In the genomic region with DNA sequence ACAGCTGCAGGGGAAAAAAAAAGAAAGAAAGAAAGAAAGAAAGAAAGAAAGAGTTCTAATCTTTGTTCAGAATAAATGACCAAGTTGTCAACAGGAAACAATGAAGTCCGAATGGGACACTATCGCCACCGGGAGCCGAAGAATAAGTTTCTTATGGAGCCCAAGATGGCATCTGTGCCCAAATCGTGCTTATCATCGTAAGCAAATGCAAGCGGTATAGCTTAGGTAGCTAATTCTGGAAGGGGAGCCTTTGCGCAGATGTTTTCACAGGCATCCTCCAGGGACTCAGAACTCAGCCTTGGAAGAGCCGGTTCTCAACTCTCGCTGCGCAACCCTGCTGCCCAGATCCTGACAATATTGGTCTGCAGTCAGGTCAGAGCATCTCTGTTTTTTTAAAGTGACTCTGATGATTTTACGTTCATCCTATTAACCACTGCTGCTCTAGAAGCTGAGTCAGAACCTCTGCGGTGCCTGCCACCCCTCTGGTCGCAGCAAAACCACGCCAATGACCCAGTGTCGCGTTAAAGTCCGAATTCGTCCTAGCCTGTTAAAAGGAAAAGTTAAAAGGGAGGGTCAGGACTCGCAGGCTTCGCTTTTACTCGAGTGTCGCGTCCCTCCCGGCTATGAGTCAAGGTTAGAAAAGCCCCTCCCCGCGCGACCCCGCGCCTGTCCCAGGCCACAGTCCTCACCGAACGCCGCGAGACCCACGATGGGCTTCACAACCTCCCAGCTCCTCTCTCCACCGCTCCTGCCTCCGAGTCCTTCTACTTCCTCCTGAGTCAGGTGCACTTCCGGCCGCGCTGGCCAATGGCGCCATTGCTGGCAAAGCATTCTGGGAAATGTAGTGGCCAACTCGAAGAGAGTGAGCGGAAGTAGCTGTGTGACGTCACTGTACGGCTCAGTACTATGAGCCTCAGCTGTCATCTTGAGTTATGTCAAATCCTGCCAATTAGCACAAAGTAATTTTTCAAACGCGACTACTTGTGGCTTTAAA, we compare ENCODE assay signal across 8 mouse cellular contexts. TPM values are rescaled to one million over a fixed set of nuclear protein-coding genes. Genes with fewer than 3 reads are reported as not detected.
DNase-seq lines count a peak whose midpoint lies in the region; ATAC-seq lines count a peak whose summit lies in the region.

Ttc1 (minus strand) TSS at position 776 of the 994 bp plus-strand sequence.

- H3K4me3 ChIP-seq in hindbrain, embryonic 14.5 days (replicated peaks; ENCODE audit: low read length), result peak within 1 kb of the TSS; percentile 64

- no peaks in the 10 kb centered on the region for H3K27me3 ChIP-seq in hindbrain, embryonic 14.5 days (ENCODE audit: control insufficient read depth, insufficient read depth, low read length)

- DNase-seq in R1 (ENCODE audit: low read depth, low spot score), result peak; percentile 97
- peak; percentile 97 to 98 for DNase-seq in cerebellum, postnatal 25 days
- peak; percentile 91 to 93 for DNase-seq in frontal cortex, postnatal 25 days (ENCODE audit: low spot score in 2 of 2)
- peak; percentile 100 for DNase-seq in hindbrain, embryonic 14.5 days (ENCODE audit: low spot score)
- peak; percentile 96 to 98 for DNase-seq in layer of hippocampus, postnatal 36 days
- DNase-seq in lung, postnatal 36 days, result peak; percentile 99
- DNase-seq in retina, postnatal 1 day, result peak; percentile 98
- DNase-seq in urinary bladder, adult 18-20 months (ENCODE audit: low spot score in 2 of 2), result peak; percentile 84 to 95

- peak within 1 kb of the TSS; percentile 92 for H3K4me2 ChIP-seq in hindbrain, embryonic 14.5 days (replicated peaks)

- peak within 1 kb of the TSS; percentile 20; the same call in 1 of the 2 replicates for H3K27ac ChIP-seq in hindbrain, embryonic 14.5 days

- H3K9me3 ChIP-seq in hindbrain, embryonic 14.5 days (ENCODE audit: control insufficient read depth, low read length), result no peaks in the 10 kb centered on the region

- H3K4me1 ChIP-seq in hindbrain, embryonic 14.5 days (replicated peaks; ENCODE audit: control insufficient read depth, insufficient read depth, low read length), result peaks cover 8% of the 10 kb centered on the region

- peak; percentile 98 for ATAC-seq in hindbrain, embryonic 14.5 days (ENCODE audit: low FRiP score)

- peak within 1 kb of the TSS; percentile 74 for H3K9ac ChIP-seq in hindbrain, embryonic 14.5 days

- 3% methylated on average over 47 of the region's 47 CpGs for WGBS in hindbrain, embryonic 14.5 days

- peaks cover 29% of the 10 kb centered on the region for H3K36me3 ChIP-seq in hindbrain, embryonic 14.5 days (replicated peaks; ENCODE audit: control insufficient read depth, insufficient read depth)

RNA-seq across cellular contexts. Expression of gene Ttc1, which starts in this region (rescaled TPM):
- polyA plus RNA-seq in hindbrain, embryonic 14.5 days (2014; fragmentation: Nextera tagmentation; extraction: Ambion mirVana), result 78.1 and 78.9 TPM in 2 replicates
- total RNA-seq in layer of hippocampus, postnatal 36 days (2021), result 10 to 100 TPM; 58.8 to 61.0 TPM

Comparison
In these comparisons a context has a peak if more than half of its experiments do, and no peak if none do; other contexts are left out.
1. Peak in every context shown above with its lines: DNase-seq, ATAC-seq, H3K4me3 ChIP-seq and H3K27ac ChIP-seq.